Mouse (Mus musculus): ENCODE measurements at regions not wholly inside any gene's neighbourhood (a gene's known extent, or its start where the extent isn't known, plus 50 kb on each side); places are given as distances from the start of the nearest gene placed in this dataset.

DNA sequence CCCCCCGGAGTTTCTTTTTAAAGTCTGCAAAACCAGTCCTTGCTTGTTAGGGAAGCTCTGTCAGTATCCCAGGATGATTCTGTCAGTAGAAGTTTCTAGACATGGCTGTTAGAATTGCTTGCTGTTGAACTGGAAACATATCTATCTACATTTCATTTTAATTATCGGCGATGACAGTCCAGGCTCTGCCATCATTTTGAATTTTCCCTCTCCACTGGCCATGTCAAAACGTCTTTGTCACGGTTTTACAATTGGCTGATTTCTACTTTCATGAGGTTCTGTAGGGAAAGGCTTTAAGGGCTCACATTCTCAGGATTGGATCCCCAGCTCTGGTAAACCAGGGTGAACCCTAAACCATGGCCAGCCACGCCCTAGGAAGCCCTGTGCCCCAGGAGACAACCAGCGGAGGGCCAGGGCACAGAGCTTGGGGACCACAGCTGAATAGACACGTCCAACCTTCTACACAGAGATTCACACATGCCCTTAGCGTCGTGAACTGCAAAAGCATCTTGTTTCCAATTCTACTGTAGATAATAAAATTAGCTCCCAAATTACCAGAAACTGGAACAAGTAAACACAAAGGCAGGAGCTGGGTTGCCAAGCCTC is 177.8 kb downstream of the Efcab1 start:
- no peaks in the 10 kb centered on the region for H3K4me1 ChIP-seq (ENCODE audit: control insufficient read depth in 1 of 2, insufficient read depth in 2 of 2, low read length in 2 of 2)
- H3K4me3 ChIP-seq (ENCODE audit: control insufficient read depth in 1 of 2, insufficient read depth in 1 of 2, low read depth in 2 of 2, low read length in 2 of 2), result no peak overlapping the region
- no peaks in the 10 kb centered on the region for H3K79me2 ChIP-seq (ENCODE audit: control insufficient read depth, insufficient read depth, low read length, poor library complexity)
- H3K27ac ChIP-seq (ENCODE audit: control insufficient read depth, low read depth, low read length), result no peak overlapping the region
- H3K36me3 ChIP-seq (ENCODE audit: control insufficient read depth in 1 of 2, insufficient read depth in 2 of 2, low read length in 2 of 2), result no peaks in the 10 kb centered on the region
- TF ChIP-seq NRF1 (IDR thresholded peaks at IDR 0.05; ENCODE audit: insufficient read depth, low read depth, low read length, poor library complexity, severe bottlenecking), result no peak
- TF ChIP-seq SMC3 (IDR thresholded peaks at IDR 0.05; ENCODE audit: low read depth, low read length), result no peak
- TF ChIP-seq ZMIZ1 (IDR thresholded peaks at IDR 0.05; ENCODE audit: low read depth, low read length), result no peak
- no peak for TF ChIP-seq POLR2A (IDR thresholded peaks at IDR 0.05; ENCODE audit: control insufficient read depth in 1 of 2, insufficient read depth in 1 of 2, low read depth in 1 of 2, low read length in 2 of 2, poor library complexity in 1 of 2)
- TF ChIP-seq MYC (IDR thresholded peaks at IDR 0.05; ENCODE audit: low read depth, low read length), result no peak
- TF ChIP-seq ZC3H11A (IDR thresholded peaks at IDR 0.05; ENCODE audit: low read depth, low read length), result no peak
- no peak for TF ChIP-seq ELF1 (IDR thresholded peaks at IDR 0.05; ENCODE audit: low read depth, low read length)
- TF ChIP-seq NELFE (IDR thresholded peaks at IDR 0.05; ENCODE audit: low read depth, low read length), result no peak
- TF ChIP-seq CHD2 (IDR thresholded peaks at IDR 0.05; ENCODE audit: low read length), result no peak
- TF ChIP-seq RAD21 (IDR thresholded peaks at IDR 0.05; ENCODE audit: low read depth, low read length), result no peak
- TF ChIP-seq POLR2AphosphoS2 (IDR thresholded peaks at IDR 0.05; ENCODE audit: low read length), result no peak
- no peak for TF ChIP-seq CTCF (IDR thresholded peaks at IDR 0.05 in 2 of 3, conservative IDR thresholded peaks at IDR 0.05 in 1 of 3; ENCODE audit: control insufficient read depth in 1 of 3, insufficient read depth in 1 of 3, low read depth in 2 of 3, low read length in 3 of 3, poor library complexity in 1 of 3, severe bottlenecking in 1 of 3)
- TF ChIP-seq ETS1 (IDR thresholded peaks at IDR 0.05; ENCODE audit: low read depth, low read length), result no peak
- no peaks in the 10 kb centered on the region for H3K27me3 ChIP-seq (ENCODE audit: control insufficient read depth in 1 of 2, insufficient read depth in 2 of 2, low read length in 2 of 2)
- DNase-seq (ENCODE audit: low read depth, low spot score), result no peak
- H3K9me3 ChIP-seq (replicated peaks; ENCODE audit: insufficient read depth, low read length), result no peaks in the 10 kb centered on the region
- H3K9ac ChIP-seq (ENCODE audit: control insufficient read depth, low read depth, low read length, poor library complexity, severe bottlenecking), result no peak overlapping the region

GRCm38 (mm10) chr16:15084753-15085728 is 178.6 kb downstream of the Efcab1 start:
- DNase-seq (ENCODE audit: low read depth, low spot score), result no peak
- no peak for TF ChIP-seq CTCF (IDR thresholded peaks at IDR 0.05 in 2 of 3, conservative IDR thresholded peaks at IDR 0.05 in 1 of 3; ENCODE audit: control insufficient read depth in 1 of 3, insufficient read depth in 1 of 3, low read depth in 2 of 3, low read length in 3 of 3, poor library complexity in 1 of 3, severe bottlenecking in 1 of 3)
- no peak for TF ChIP-seq NRF1 (IDR thresholded peaks at IDR 0.05; ENCODE audit: insufficient read depth, low read depth, low read length, poor library complexity, severe bottlenecking)
- no peak for TF ChIP-seq ZC3H11A (IDR thresholded peaks at IDR 0.05; ENCODE audit: low read depth, low read length)
- TF ChIP-seq E2F4 (IDR thresholded peaks at IDR 0.05; ENCODE audit: borderline replicate concordance, low read depth, low read length), result no peak
- no peak for TF ChIP-seq MAFK (IDR thresholded peaks at IDR 0.05; ENCODE audit: borderline replicate concordance, low read depth, low read length)
- no peak for TF ChIP-seq RCOR1 (IDR thresholded peaks at IDR 0.05; ENCODE audit: low read depth, low read length)
- no peak for TF ChIP-seq NELFE (IDR thresholded peaks at IDR 0.05; ENCODE audit: low read depth, low read length)
- TF ChIP-seq ETS1 (IDR thresholded peaks at IDR 0.05; ENCODE audit: low read depth, low read length), result no peak
- no peaks in the 10 kb centered on the region for H3K36me3 ChIP-seq (ENCODE audit: control insufficient read depth in 1 of 2, insufficient read depth in 2 of 2, low read length in 2 of 2)

More at GRCm38 (mm10) chr16:15084753-15085728, 178.6 kb downstream of the Efcab1 start:
- no peak overlapping the region for H3K4me3 ChIP-seq (ENCODE audit: control insufficient read depth in 1 of 2, insufficient read depth in 1 of 2, low read depth in 2 of 2, low read length in 2 of 2)
- H3K27me3 ChIP-seq (ENCODE audit: control insufficient read depth in 1 of 2, insufficient read depth in 2 of 2, low read length in 2 of 2), result no peaks in the 10 kb centered on the region
- H3K9ac ChIP-seq (ENCODE audit: control insufficient read depth, low read depth, low read length, poor library complexity, severe bottlenecking), result no peak overlapping the region
- no peaks in the 10 kb centered on the region for H3K9me3 ChIP-seq (replicated peaks; ENCODE audit: insufficient read depth, low read length)
- H3K27ac ChIP-seq (ENCODE audit: control insufficient read depth, low read depth, low read length), result no peak overlapping the region
- no peaks in the 10 kb centered on the region for H3K79me2 ChIP-seq (ENCODE audit: control insufficient read depth, insufficient read depth, low read length, poor library complexity)
- no peaks in the 10 kb centered on the region for H3K4me1 ChIP-seq (ENCODE audit: control insufficient read depth in 1 of 2, insufficient read depth in 2 of 2, low read length in 2 of 2)
